Mouse (Mus musculus) liver, postnatal 0 days (tissue): ENCODE measurements around the gene Ube2k.

Experiments used
- CTCF ChIP-seq: sonication (generic); IDR thresholded peaks from 2 replicates; pipeline ENCODE4 v1.5.1; 2016; ENCODE audit warnings: antibody characterized with exemption, low read depth
- EP300 ChIP-seq: IDR thresholded peaks from 2 replicates; pipeline ENCODE4 v1.6.1; 2016; ENCODE audit warnings: antibody characterized with exemption, low read depth, mild to moderate bottlenecking

DNA sequence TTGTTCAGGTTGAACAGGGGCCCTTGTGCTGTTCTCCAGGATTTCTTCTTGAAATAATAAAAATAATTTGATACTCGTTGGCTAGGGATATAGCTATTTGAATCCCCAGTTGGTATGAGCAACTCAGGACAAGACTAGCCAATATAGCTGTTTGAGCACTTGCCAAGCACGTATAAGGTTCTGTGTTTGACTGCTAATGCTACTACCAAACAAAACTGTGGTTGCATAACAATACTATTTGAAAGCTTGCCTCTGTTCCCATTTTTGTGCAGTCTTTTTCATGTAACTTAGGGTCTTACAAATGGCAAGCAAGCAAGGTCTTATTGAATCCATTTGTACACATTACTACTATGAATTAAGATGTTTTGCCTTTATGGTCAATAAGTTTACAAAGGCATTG is 38.9 kb downstream of the Ube2k start:
- TF ChIP-seq CTCF (no peak), EP300 (no peak)
